23 mouse cellular contexts compared by ENCODE assay signal in genomic region chr5:5322699-5323098, GRCm38 (mm10).
DNase-seq lines count a peak whose midpoint lies in the region; ATAC-seq and TF ChIP-seq lines count a peak whose summit lies in the region.
"Had no signal": no experiment of that assay in that cellular context is flagged by ENCODE, and none has a peak within 500 bp of the region (broad histone marks: within the 10 kb centered on the region; RNA-seq: fewer than 3 reads in every experiment).

No protein-coding gene starts in this region.

- no peaks in the 10 kb centered on the region for H3K4me1 ChIP-seq in intestine, postnatal 0 days (replicated peaks; ENCODE audit: control insufficient read depth, insufficient read depth, low read length)
- H3K4me1 ChIP-seq in intestine, embryonic 16.5 days (ENCODE audit: control insufficient read depth, insufficient read depth, low read length): peaks cover 9% of the 10 kb centered on the region
- peaks cover 6% of the 10 kb centered on the region; the same call in 1 of the 2 replicates for H3K4me1 ChIP-seq in lung, embryonic 14.5 days (ENCODE audit: insufficient read depth)
- H3K4me1 ChIP-seq in MEL (ENCODE audit: control insufficient read depth in 1 of 2, insufficient read depth in 2 of 2, low read length in 2 of 2): no peaks in the 10 kb centered on the region
- H3K4me1 ChIP-seq: hindbrain, embryonic 10.5 days; midbrain, embryonic 10.5 days had no signal

- no peak overlapping the region for H3K4me3 ChIP-seq in intestine, postnatal 0 days (ENCODE audit: low read depth, low read length)
- no peak overlapping the region for H3K4me3 ChIP-seq in intestine, embryonic 16.5 days (ENCODE audit: low read length)
- H3K4me3 ChIP-seq in lung, embryonic 14.5 days (ENCODE audit: low read depth, low read length): no peak overlapping the region
- H3K4me3 ChIP-seq in MEL (ENCODE audit: control insufficient read depth in 1 of 2, insufficient read depth in 1 of 2, low read depth in 2 of 2, low read length in 2 of 2): no peak overlapping the region
- H3K4me3 ChIP-seq: forebrain, embryonic 13.5 days; hindbrain, embryonic 10.5 days; limb, embryonic 12.5 days; midbrain, embryonic 10.5 days had no signal

- TF ChIP-seq CTCF in intestine, postnatal 0 days (IDR thresholded peaks at IDR 0.05; ENCODE audit: low read depth): peak; percentile 48
- TF ChIP-seq CTCF in lung, embryonic 14.5 days (IDR thresholded peaks at IDR 0.05; ENCODE audit: low read depth): peak; percentile 34
- TF ChIP-seq CTCF in MEL (IDR thresholded peaks at IDR 0.05 in 2 of 3, conservative IDR thresholded peaks at IDR 0.05 in 1 of 3; ENCODE audit: control insufficient read depth in 1 of 3, insufficient read depth in 1 of 3, low read depth in 2 of 3, low read length in 3 of 3, poor library complexity in 1 of 3, severe bottlenecking in 1 of 3): peak in 2 of 3 experiments; percentile 6 to 37; a peak in 3 of 6 replicates

- no peaks in the 10 kb centered on the region for H3K79me2 ChIP-seq in MEL (ENCODE audit: control insufficient read depth, insufficient read depth, low read length, poor library complexity)

- H3K36me3 ChIP-seq in intestine, postnatal 0 days (ENCODE audit: control insufficient read depth, insufficient read depth): no peaks in the 10 kb centered on the region
- no peaks in the 10 kb centered on the region for H3K36me3 ChIP-seq in intestine, embryonic 16.5 days (ENCODE audit: control insufficient read depth, insufficient read depth, low read length)
- no peaks in the 10 kb centered on the region for H3K36me3 ChIP-seq in lung, embryonic 14.5 days (ENCODE audit: insufficient read depth)
- no peaks in the 10 kb centered on the region for H3K36me3 ChIP-seq in MEL (ENCODE audit: control insufficient read depth in 1 of 2, insufficient read depth in 2 of 2, low read length in 2 of 2)
- H3K36me3 ChIP-seq: G1E; hindbrain, embryonic 10.5 days; limb, embryonic 12.5 days had no signal

- no peaks in the 10 kb centered on the region for H3K27me3 ChIP-seq in intestine, postnatal 0 days (replicated peaks; ENCODE audit: control insufficient read depth, insufficient read depth, low read length)
- H3K27me3 ChIP-seq in intestine, embryonic 16.5 days (replicated peaks; ENCODE audit: control insufficient read depth, insufficient read depth, low read length): no peaks in the 10 kb centered on the region
- H3K27me3 ChIP-seq in lung, embryonic 14.5 days (ENCODE audit: insufficient read depth, low read length): no peaks in the 10 kb centered on the region
- no peaks in the 10 kb centered on the region for H3K27me3 ChIP-seq in MEL (ENCODE audit: control insufficient read depth in 1 of 2, insufficient read depth in 2 of 2, low read length in 2 of 2)
- H3K27me3 ChIP-seq: forebrain, embryonic 13.5 days; limb, embryonic 12.5 days had no signal

- WGBS in intestine, postnatal 0 days: 85% methylated on average over 8 of the region's 8 CpGs
- WGBS in intestine, embryonic 16.5 days: 81% methylated on average over 8 of the region's 8 CpGs
- 80% methylated on average over 8 of the region's 8 CpGs for WGBS in lung, embryonic 14.5 days

- no peak for TF ChIP-seq RAD21 in MEL (IDR thresholded peaks at IDR 0.05; ENCODE audit: low read depth, low read length)

- no peak for TF ChIP-seq EP300 in MEL (IDR thresholded peaks at IDR 0.05; ENCODE audit: low read depth in 1 of 2, low read length in 2 of 2)

- ATAC-seq in intestine, postnatal 0 days: no peak
- ATAC-seq in intestine, embryonic 16.5 days: no peak
- ATAC-seq in lung, embryonic 14.5 days (ENCODE audit: insufficient read depth): no peak
- ATAC-seq: forebrain, embryonic 13.5 days had no signal

- H3K9me3 ChIP-seq in intestine, postnatal 0 days (ENCODE audit: control insufficient read depth): no peaks in the 10 kb centered on the region
- H3K9me3 ChIP-seq in intestine, embryonic 16.5 days (ENCODE audit: control insufficient read depth, low read length): no peaks in the 10 kb centered on the region
- no peaks in the 10 kb centered on the region for H3K9me3 ChIP-seq in lung, embryonic 14.5 days (ENCODE audit: low read depth, low read length)
- no peaks in the 10 kb centered on the region for H3K9me3 ChIP-seq in MEL (replicated peaks; ENCODE audit: insufficient read depth, low read length)
- H3K9me3 ChIP-seq: forebrain, embryonic 13.5 days; G1E; hindbrain, embryonic 10.5 days; limb, embryonic 12.5 days; midbrain, embryonic 10.5 days had no signal

- no peak overlapping the region for H3K27ac ChIP-seq in intestine, postnatal 0 days (ENCODE audit: low read depth, low read length)
- no peak overlapping the region for H3K27ac ChIP-seq in intestine, embryonic 16.5 days (ENCODE audit: low read length)
- H3K27ac ChIP-seq in lung, embryonic 14.5 days (ENCODE audit: low read depth): no peak overlapping the region
- H3K27ac ChIP-seq in MEL (ENCODE audit: control insufficient read depth, low read depth, low read length): no peak overlapping the region
- H3K27ac ChIP-seq: forebrain, embryonic 13.5 days; hindbrain, embryonic 10.5 days; limb, embryonic 12.5 days; macrophage; midbrain, embryonic 10.5 days had no signal

- no peak overlapping the region for H3K4me2 ChIP-seq in intestine, postnatal 0 days (replicated peaks; ENCODE audit: low read depth)
- H3K4me2 ChIP-seq in intestine, embryonic 16.5 days (ENCODE audit: low read depth, low read length): no peak overlapping the region
- H3K4me2 ChIP-seq in lung, embryonic 14.5 days: no peak overlapping the region
- H3K4me2 ChIP-seq: forebrain, embryonic 13.5 days; limb, embryonic 12.5 days had no signal

- no peak overlapping the region for H3K9ac ChIP-seq in intestine, postnatal 0 days (ENCODE audit: low read depth, low read length)
- no peak overlapping the region for H3K9ac ChIP-seq in intestine, embryonic 16.5 days (ENCODE audit: low read depth, low read length)
- no peak overlapping the region for H3K9ac ChIP-seq in lung, embryonic 14.5 days
- no peak overlapping the region for H3K9ac ChIP-seq in MEL (ENCODE audit: control insufficient read depth, low read depth, low read length, poor library complexity, severe bottlenecking)
- H3K9ac ChIP-seq: forebrain, embryonic 13.5 days; limb, embryonic 12.5 days had no signal

- no peak for DNase-seq in lung, embryonic 14.5 days
- no peak for DNase-seq in lung, postnatal 36 days
- DNase-seq in MEL (ENCODE audit: low read depth, low spot score): peak; percentile 2
- DNase-seq in spleen, adult 12 weeks (ENCODE audit: low spot score): no peak
- no peak for DNase-seq in frontal cortex, postnatal 25 days (ENCODE audit: low spot score in 2 of 2)
- DNase-seq: cerebellum, adult 9-10 months; gastrocnemius, postnatal 14 days; kidney, adult 9 months; kidney, postnatal 36 days; layer of hippocampus, adult 9-11 months; lung, adult 18-20 months; retina, postnatal 1 day; right cerebral cortex, postnatal 4 days; thymus, adult 18-20 months; thymus, postnatal 4 days had no signal

- no peak for TF ChIP-seq POLR2A in MEL (IDR thresholded peaks at IDR 0.05; ENCODE audit: control insufficient read depth in 1 of 2, insufficient read depth in 1 of 2, low read depth in 1 of 2, low read length in 2 of 2, poor library complexity in 1 of 2)

TF ChIP-seq in MEL, 35 proteins besides CTCF, POLR2A, EP300 and RAD21:
- TF ChIP-seq TAL1 (IDR thresholded peaks at IDR 0.05; ENCODE audit: low read length) (no peak), UBTF (IDR thresholded peaks at IDR 0.05; ENCODE audit: borderline replicate concordance, insufficient read depth, low read depth, low read length) (no peak), ZNF384 (IDR thresholded peaks at IDR 0.05; ENCODE audit: low read depth, low read length) (no peak), ZKSCAN1 (IDR thresholded peaks at IDR 0.05; ENCODE audit: low read depth, low read length) (no peak), ELF1 (IDR thresholded peaks at IDR 0.05; ENCODE audit: low read depth, low read length) (no peak), BHLHE40 (IDR thresholded peaks at IDR 0.05; ENCODE audit: borderline replicate concordance, low read depth, low read length) (no peak), MAZ (IDR thresholded peaks at IDR 0.05; ENCODE audit: low read depth, low read length) (no peak), CHD1 (IDR thresholded peaks at IDR 0.05; ENCODE audit: low read depth, low read length) (no peak), ETS1 (IDR thresholded peaks at IDR 0.05; ENCODE audit: low read depth, low read length) (no peak), HCFC1 (IDR thresholded peaks at IDR 0.05; ENCODE audit: low read depth, low read length) (no peak), NELFE (IDR thresholded peaks at IDR 0.05; ENCODE audit: low read depth, low read length) (no peak), TBP (IDR thresholded peaks at IDR 0.05; ENCODE audit: low read depth, low read length) (no peak), SIN3A (IDR thresholded peaks at IDR 0.05; ENCODE audit: low read length) (no peak), MAFK (IDR thresholded peaks at IDR 0.05; ENCODE audit: borderline replicate concordance, low read depth, low read length) (no peak)
